Mouse (Mus musculus) frontal cortex, adult (tissue): ENCODE results near the gene Mup14.
"Not testable (repeated sequence)": the region's sequence is repeated elsewhere in the genome, so short reads cannot be mapped to it uniquely, and the experiment has no call there.

Experiments
- ATAC-seq: cut with Nextera tagmentation; 2 replicates; pipeline ENCODE4 v1.9.2; 2017; ENCODE audit warnings: mild to moderate bottlenecking, moderate library complexity, mixed read lengths; ENCODE audit not compliant: low TSS enrichment

Gene Mup14

DNA sequence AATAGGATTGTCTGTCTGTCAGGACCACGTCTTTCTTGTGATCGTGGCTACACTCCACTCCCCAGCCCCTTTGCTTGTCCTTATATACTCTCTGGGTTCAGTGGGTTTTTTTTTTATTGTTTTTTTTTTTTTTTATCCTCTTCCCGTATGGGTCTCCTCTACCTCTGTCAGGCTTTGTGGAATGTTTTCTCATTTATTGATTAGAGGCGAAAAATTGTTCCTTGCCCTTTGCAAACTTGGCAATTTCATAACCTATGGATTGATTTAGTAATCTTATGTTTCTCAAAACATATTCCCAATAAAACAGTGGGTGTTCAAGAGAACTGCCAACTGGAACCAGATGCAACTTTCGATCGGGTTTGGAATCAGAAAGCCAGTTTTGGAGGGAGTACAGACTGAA is at the start of gene Mup14:
TSS of gene Mup14 (minus strand) at position 101 of the 400 bp plus-strand sequence.
- not testable (repeated sequence) for ATAC-seq

DNA sequence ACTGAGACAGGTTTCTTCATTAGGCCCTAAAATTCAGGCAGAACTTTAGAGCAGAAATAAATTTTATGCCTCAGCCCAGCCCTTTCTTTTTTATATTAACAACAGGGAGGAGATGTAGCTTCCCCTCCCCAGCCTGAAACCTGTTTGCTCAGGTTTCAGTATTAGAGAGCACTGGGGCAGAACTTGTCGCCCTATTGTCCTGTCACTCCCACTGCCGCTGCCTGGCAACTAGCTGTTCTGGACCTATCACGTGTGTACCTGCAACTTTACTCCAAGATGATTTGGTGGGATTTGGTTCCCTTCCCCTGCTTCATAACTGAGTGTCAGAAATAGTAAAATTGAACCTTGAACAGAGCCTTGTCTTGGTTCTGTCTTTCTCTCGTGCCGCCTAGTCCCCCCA is 34.3 kb upstream of the Mup14 start:
- not testable (repeated sequence) for ATAC-seq
